Mouse (Mus musculus): ENCODE results near the gene Nfatc4.

Nfatc4 gene

GRCm38 (mm10) chr14:55853621-55854285 lies 30.8 kb downstream of the Nfatc4 start, which contains the start of gene Nynrin:
Nynrin (plus strand) TSS chr14:55854010.
- peak; percentile 75 for DNase-seq (ENCODE audit: low spot score)

- DNase-seq (ENCODE audit: low spot score): peak; percentile 42
Observed at GRCm38 (mm10) chr14:55854406-55855100, 31.6 kb downstream of the Nfatc4 start.

- DNase-seq (ENCODE audit: low spot score): peak; percentile 60
Observed at GRCm38 (mm10) chr14:55855101-55855561, 32.2 kb downstream of the Nfatc4 start.

- DNase-seq (ENCODE audit: low spot score): no peak
Observed at GRCm38 (mm10) chr14:55857588-55857987, 34.6 kb downstream of the Nfatc4 start.

- DNase-seq (ENCODE audit: low spot score): no peak
Observed at GRCm38 (mm10) chr14:55862186-55862585, 39.2 kb downstream of the Nfatc4 start.

GRCm38 (mm10) chr14:55862970-55863369 lies 40.0 kb downstream of the Nfatc4 start:
- DNase-seq (ENCODE audit: low spot score): no peak

GRCm38 (mm10) chr14:55863773-55864172 lies 40.8 kb downstream of the Nfatc4 start:
- DNase-seq (ENCODE audit: low spot score): peak; percentile 89

GRCm38 (mm10) chr14:55866962-55867361 lies 44.0 kb downstream of the Nfatc4 start:
- DNase-seq (ENCODE audit: low spot score): peak; percentile 82

- no peak for DNase-seq (ENCODE audit: low spot score)
Observed at GRCm38 (mm10) chr14:55868230-55869026, 45.5 kb downstream of the Nfatc4 start.

- no peak for DNase-seq (ENCODE audit: low spot score)
Observed at GRCm38 (mm10) chr14:55869538-55869937, 46.6 kb downstream of the Nfatc4 start.

GRCm38 (mm10) chr14:55872039-55872438 lies 49.1 kb downstream of the Nfatc4 start:
- no peak for DNase-seq (ENCODE audit: low spot score)

- DNase-seq (ENCODE audit: low spot score): no peak
Observed at GRCm38 (mm10) chr14:55872551-55872950, 49.6 kb downstream of the Nfatc4 start.

- DNase-seq (ENCODE audit: low spot score): no peak
Observed at GRCm38 (mm10) chr14:55873242-55873713, 50.3 kb downstream of the Nfatc4 start.

GRCm38 (mm10) chr14:55873714-55874683 lies 51.1 kb downstream of the Nfatc4 start:
- peak; percentile 89 for DNase-seq (ENCODE audit: low spot score)

GRCm38 (mm10) chr14:55877469-55878315 lies 54.7 kb downstream of the Nfatc4 start:
- DNase-seq (ENCODE audit: low spot score): no peak

GRCm38 (mm10) chr14:55878316-55878940 lies 55.5 kb downstream of the Nfatc4 start:
- DNase-seq (ENCODE audit: low spot score): no peak

GRCm38 (mm10) chr14:55879623-55880022 lies 56.7 kb downstream of the Nfatc4 start:
- DNase-seq (ENCODE audit: low spot score): peak; percentile 83

GRCm38 (mm10) chr14:55880982-55881381 lies 58.0 kb downstream of the Nfatc4 start:
- DNase-seq (ENCODE audit: low spot score): no peak

- no peak for DNase-seq (ENCODE audit: low spot score)
Observed at GRCm38 (mm10) chr14:55882171-55882641, 59.3 kb downstream of the Nfatc4 start.
